Mouse (Mus musculus): ENCODE data around the gene Inha. TPM values are rescaled to one million over a fixed set of nuclear protein-coding genes. Genes with fewer than 3 reads are reported as not detected.

Inha gene
- total RNA-seq, 1 experiment = 0.80 TPM

DNA sequence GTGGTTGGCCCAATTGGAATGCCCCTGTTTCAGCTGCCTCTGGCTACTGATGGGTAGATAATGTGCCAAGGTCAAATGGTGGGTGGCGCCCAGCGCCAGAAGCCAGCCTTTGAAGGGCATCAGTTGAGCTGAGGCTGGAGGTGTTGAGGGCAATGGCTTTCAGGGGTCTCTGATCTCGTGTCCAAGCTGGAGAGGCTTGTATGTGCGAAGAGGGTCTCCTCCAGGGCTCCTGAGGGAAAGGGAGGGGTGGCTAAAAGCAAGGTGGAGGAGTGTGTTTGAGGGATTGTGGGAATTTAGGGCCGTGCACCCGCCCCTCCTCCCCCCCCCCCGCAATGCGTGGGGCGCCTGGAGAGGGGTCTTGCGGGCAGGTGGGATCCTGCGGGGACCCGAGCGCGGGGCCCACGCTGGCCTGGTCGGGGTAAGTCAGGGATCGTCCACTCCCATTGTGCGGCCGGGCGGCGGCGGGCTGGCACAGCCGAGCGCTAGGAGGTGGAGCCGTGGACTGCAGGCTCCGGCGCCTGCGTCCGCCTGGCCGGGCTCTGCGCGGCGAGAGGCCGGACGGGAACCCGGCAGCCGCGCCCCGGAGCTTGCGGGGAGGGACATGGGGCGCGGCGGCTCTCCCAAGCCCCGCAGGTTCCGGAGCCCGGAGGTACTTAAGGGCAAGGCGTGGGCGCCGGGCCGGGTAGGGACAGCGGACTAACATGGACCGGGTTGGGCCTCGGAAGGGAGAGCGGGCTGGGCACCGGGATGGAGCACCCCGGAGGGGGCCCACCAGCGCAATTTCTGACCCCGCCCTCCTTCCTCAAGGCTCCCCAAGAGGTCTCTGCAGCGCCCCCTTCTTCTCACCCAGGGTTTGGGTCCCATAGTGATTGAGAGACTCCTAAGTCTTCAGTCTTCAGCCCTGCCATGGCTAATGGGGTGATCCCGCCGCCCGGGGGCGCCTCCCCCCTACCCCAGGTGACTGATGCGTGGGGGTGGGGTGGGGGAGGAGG, 39.4 kb downstream of the Inha start, which contains the start of gene Slc4a3:
TSS of gene Slc4a3 (plus strand) at position 302 of the 992 bp plus-strand sequence.
- TF ChIP-seq HCFC1 (IDR thresholded peaks at IDR 0.05; ENCODE audit: borderline replicate concordance, insufficient read depth, low read length) (no peak), ZNF384 (IDR thresholded peaks at IDR 0.05; ENCODE audit: low read depth, low read length) (no peak)
- in situ Hi-C loops (cut with MboI; ENCODE audit: low sequenced_read_pairs in 2 of 2, unreplicated experiment in 2 of 2) = no loop called here
- peaks cover 0 to 16% of the 10 kb centered on the region in 2 experiments; a peak in 2 of 4 replicates for H3K4me1 ChIP-seq (ENCODE audit: control insufficient read depth in 2 of 2, insufficient read depth in 2 of 2, low read length in 2 of 2, poor library complexity in 1 of 2)
- H3K9me3 ChIP-seq (ENCODE audit: control insufficient read depth, insufficient read depth, low read depth, low read length) = no peaks in the 10 kb centered on the region
- H3K4me3 ChIP-seq (ENCODE audit: insufficient read depth in 1 of 2, low read depth in 1 of 2, low read length in 2 of 2, poor library complexity in 1 of 2, severe bottlenecking in 1 of 2) = peak within 1 kb of the TSS; percentile 75 to 86
- no peak for DNase-seq (ENCODE audit: low read depth, low spot score)
- no peaks in the 10 kb centered on the region for H3K36me3 ChIP-seq (ENCODE audit: control insufficient read depth, insufficient read depth, low read length, poor library complexity, severe bottlenecking)
- H3K9ac ChIP-seq (ENCODE audit: insufficient read depth, low read depth, low read length, poor library complexity, severe bottlenecking) = peak within 1 kb of the TSS; percentile 78
- H3K27ac ChIP-seq (ENCODE audit: insufficient read depth, low read depth, low read length, poor library complexity, severe bottlenecking) = no peak within 1 kb of the TSS

DNA sequence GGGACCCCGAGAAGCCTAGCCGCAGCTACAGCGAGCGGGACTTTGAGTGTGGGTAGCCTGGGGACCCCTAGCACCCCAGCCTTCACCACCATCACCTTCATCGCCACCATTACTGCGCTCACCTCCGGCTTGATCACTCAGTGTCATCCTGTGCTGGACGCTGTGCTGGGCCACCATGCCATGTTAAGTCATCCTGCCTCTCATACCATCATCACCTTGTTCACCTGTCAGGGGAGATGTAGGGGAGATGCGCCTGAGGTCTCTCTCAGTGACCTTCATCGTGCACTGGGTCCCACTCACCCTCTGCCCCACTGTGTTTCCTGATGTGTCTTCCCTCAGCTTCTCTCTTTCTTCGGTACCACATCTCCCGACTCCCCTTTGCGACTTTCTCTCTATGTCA, 40.5 kb downstream of the Inha start:
- H3K4me3 ChIP-seq (ENCODE audit: insufficient read depth in 1 of 2, low read depth in 1 of 2, low read length in 2 of 2, poor library complexity in 1 of 2, severe bottlenecking in 1 of 2) = no peak overlapping the region
- no peak for DNase-seq (ENCODE audit: low read depth, low spot score)
- in situ Hi-C loops (cut with MboI; ENCODE audit: low sequenced_read_pairs in 2 of 2, unreplicated experiment in 2 of 2) = no loop called here
- H3K9me3 ChIP-seq (ENCODE audit: control insufficient read depth, insufficient read depth, low read depth, low read length) = no peaks in the 10 kb centered on the region
- no peak overlapping the region for H3K9ac ChIP-seq (ENCODE audit: insufficient read depth, low read depth, low read length, poor library complexity, severe bottlenecking)
- no peak overlapping the region for H3K27ac ChIP-seq (ENCODE audit: insufficient read depth, low read depth, low read length, poor library complexity, severe bottlenecking)
- H3K4me1 ChIP-seq (ENCODE audit: control insufficient read depth in 2 of 2, insufficient read depth in 2 of 2, low read length in 2 of 2, poor library complexity in 1 of 2) = peaks cover 0 to 16% of the 10 kb centered on the region in 2 experiments; a peak in 2 of 4 replicates
- H3K36me3 ChIP-seq (ENCODE audit: control insufficient read depth, insufficient read depth, low read length, poor library complexity, severe bottlenecking) = no peaks in the 10 kb centered on the region
- TF ChIP-seq CHD2 (IDR thresholded peaks at IDR 0.05; ENCODE audit: low read depth, low read length) = no peak
- no peak for TF ChIP-seq HCFC1 (IDR thresholded peaks at IDR 0.05; ENCODE audit: borderline replicate concordance, insufficient read depth, low read length)
- TF ChIP-seq MAFK (IDR thresholded peaks at IDR 0.05; ENCODE audit: insufficient read depth, low read depth, low read length) = no peak
- no peak for TF ChIP-seq ZNF384 (IDR thresholded peaks at IDR 0.05; ENCODE audit: low read depth, low read length)
- no peak for TF ChIP-seq ZC3H11A (IDR thresholded peaks at IDR 0.05; ENCODE audit: borderline replicate concordance, low read depth, low read length)

DNA sequence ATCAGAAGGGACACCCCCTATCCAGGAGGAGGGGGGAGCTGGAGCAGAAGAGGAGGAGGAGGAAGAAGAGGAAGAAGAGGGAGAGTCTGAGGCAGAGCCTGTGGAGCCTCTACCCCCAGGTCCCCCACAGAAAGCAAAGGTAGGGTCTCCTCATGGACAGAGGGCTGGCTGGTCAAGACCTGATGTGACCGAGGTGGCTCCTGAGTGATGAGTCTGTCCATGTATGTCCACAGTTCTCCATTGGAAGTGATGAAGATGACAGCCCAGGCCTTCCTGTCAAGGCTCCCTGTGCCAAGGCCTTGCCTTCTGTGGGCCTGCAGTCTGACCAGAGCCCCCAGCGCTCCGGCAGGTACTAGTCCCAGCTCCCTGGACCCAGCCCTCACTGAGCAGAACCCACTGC, 41.2 kb downstream of the Inha start:
- Histone ChIP-seq H3K36me3 (ENCODE audit: control insufficient read depth, insufficient read depth, low read length, poor library complexity, severe bottlenecking) (no peaks in the 10 kb centered on the region), H3K4me1 (ENCODE audit: control insufficient read depth in 2 of 2, insufficient read depth in 2 of 2, low read length in 2 of 2, poor library complexity in 1 of 2) (peaks cover 0 to 16% of the 10 kb centered on the region in 2 experiments; a peak in 2 of 4 replicates), H3K27ac (ENCODE audit: insufficient read depth, low read depth, low read length, poor library complexity, severe bottlenecking) (no peak overlapping the region), H3K9me3 (ENCODE audit: control insufficient read depth, insufficient read depth, low read depth, low read length) (no peaks in the 10 kb centered on the region), H3K9ac (ENCODE audit: insufficient read depth, low read depth, low read length, poor library complexity, severe bottlenecking) (no peak overlapping the region), H3K4me3 (ENCODE audit: insufficient read depth in 1 of 2, low read depth in 1 of 2, low read length in 2 of 2, poor library complexity in 1 of 2, severe bottlenecking in 1 of 2) (no peak overlapping the region)
- no peak for DNase-seq (ENCODE audit: low read depth, low spot score)
- TF ChIP-seq HCFC1 (IDR thresholded peaks at IDR 0.05; ENCODE audit: borderline replicate concordance, insufficient read depth, low read length) (no peak), CHD2 (IDR thresholded peaks at IDR 0.05; ENCODE audit: low read depth, low read length) (no peak), ZC3H11A (IDR thresholded peaks at IDR 0.05; ENCODE audit: borderline replicate concordance, low read depth, low read length) (no peak), MAFK (IDR thresholded peaks at IDR 0.05; ENCODE audit: insufficient read depth, low read depth, low read length) (no peak), ZNF384 (IDR thresholded peaks at IDR 0.05; ENCODE audit: low read depth, low read length) (no peak)
- in situ Hi-C loops (cut with MboI; ENCODE audit: low sequenced_read_pairs in 2 of 2, unreplicated experiment in 2 of 2) = no loop called here

DNA sequence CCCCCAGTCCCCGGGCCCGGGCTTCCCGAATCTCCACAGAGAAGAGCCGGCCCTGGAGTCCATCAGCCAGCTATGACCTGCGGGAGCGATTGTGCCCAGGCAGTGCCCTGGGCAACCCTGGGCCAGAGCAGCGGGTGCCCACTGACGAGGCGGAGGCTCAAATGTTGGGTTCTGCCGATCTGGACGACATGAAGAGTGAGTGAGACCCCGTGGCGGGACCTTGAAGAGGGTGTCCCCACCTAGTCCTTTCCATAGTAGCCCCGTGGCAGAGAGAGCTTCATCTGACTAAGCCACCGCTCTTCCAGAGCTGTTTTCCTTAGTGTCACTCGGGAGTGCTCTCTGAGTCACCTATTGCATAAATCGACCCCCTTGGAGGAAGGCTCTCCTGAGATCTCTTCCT, 42.0 kb downstream of the Inha start:
- H3K4me3 ChIP-seq (ENCODE audit: insufficient read depth in 1 of 2, low read depth in 1 of 2, low read length in 2 of 2, poor library complexity in 1 of 2, severe bottlenecking in 1 of 2) = peak overlapping the region in 1 of 2 experiments; percentile 20; a peak in 1 of 4 replicates
- TF ChIP-seq ZNF384 (IDR thresholded peaks at IDR 0.05; ENCODE audit: low read depth, low read length) (no peak), ZC3H11A (IDR thresholded peaks at IDR 0.05; ENCODE audit: borderline replicate concordance, low read depth, low read length) (no peak), CHD2 (IDR thresholded peaks at IDR 0.05; ENCODE audit: low read depth, low read length) (no peak), MAFK (IDR thresholded peaks at IDR 0.05; ENCODE audit: insufficient read depth, low read depth, low read length) (no peak), HCFC1 (IDR thresholded peaks at IDR 0.05; ENCODE audit: borderline replicate concordance, insufficient read depth, low read length) (no peak)
- DNase-seq (ENCODE audit: low read depth, low spot score) = no peak
- in situ Hi-C loops (cut with MboI; ENCODE audit: low sequenced_read_pairs in 2 of 2, unreplicated experiment in 2 of 2) = no loop called here
- no peak overlapping the region for H3K27ac ChIP-seq (ENCODE audit: insufficient read depth, low read depth, low read length, poor library complexity, severe bottlenecking)
- H3K36me3 ChIP-seq (ENCODE audit: control insufficient read depth, insufficient read depth, low read length, poor library complexity, severe bottlenecking) = no peaks in the 10 kb centered on the region
- H3K9me3 ChIP-seq (ENCODE audit: control insufficient read depth, insufficient read depth, low read depth, low read length) = no peaks in the 10 kb centered on the region
- peaks cover 0 to 16% of the 10 kb centered on the region in 2 experiments; a peak in 2 of 4 replicates for H3K4me1 ChIP-seq (ENCODE audit: control insufficient read depth in 2 of 2, insufficient read depth in 2 of 2, low read length in 2 of 2, poor library complexity in 1 of 2)
- H3K9ac ChIP-seq (ENCODE audit: insufficient read depth, low read depth, low read length, poor library complexity, severe bottlenecking) = no peak overlapping the region

Measured in ES-E14 (cell line).